Mouse (Mus musculus): ENCODE data around the gene Prkce. TPM values are rescaled to one million over a fixed set of nuclear protein-coding genes. Genes with fewer than 3 reads are reported as not detected.

Gene Prkce
- polyA plus RNA-seq, 1 experiment from 2014 or later = 8.1 TPM

DNA sequence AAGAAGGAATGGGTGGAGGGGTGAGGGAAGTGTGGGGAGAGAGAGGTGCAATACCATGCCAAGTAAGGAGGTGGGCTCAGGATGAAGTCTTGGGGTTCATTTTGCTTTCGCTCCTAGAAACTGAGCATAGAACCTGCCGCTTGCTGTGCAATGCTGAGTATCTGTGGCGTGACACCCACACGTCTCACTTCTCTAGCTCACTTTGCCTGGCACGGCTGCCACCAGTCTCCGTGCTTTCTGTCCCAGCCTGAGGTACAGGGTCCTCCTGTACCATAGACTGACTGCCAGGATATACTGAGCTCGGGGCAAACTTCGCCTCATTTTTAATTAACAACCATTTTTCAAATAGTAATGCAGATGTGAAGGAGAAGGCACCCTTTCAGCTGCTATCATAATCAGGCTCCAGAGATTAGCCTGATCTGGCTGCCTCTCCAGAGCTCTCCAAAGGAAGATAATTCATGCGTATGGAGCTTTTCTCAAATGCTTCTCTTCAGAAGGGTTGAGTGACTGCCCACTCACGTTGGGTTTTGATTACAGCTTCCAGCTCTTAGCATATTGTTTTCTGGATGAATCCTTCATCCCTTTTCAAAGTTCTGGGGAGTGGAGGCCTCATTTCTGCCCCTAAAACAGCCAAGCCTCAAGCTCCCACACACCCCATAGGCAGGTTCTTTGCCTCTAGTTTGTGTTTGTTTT is 253.2 kb downstream of the Prkce start:
- Histone ChIP-seq H3K27me3 (no peaks in the 10 kb centered on the region), H3K9ac (no peak overlapping the region), H3K36me3 (no peaks in the 10 kb centered on the region), H3K9me3 (replicated peaks) (no peaks in the 10 kb centered on the region), H3K4me2 (replicated peaks) (no peak overlapping the region), H3K27ac (replicated peaks) (no peak overlapping the region), H3K4me3 (replicated peaks) (no peak overlapping the region), H3K4me1 (no peaks in the 10 kb centered on the region)
- WGBS = 81% methylated on average over 10 of the region's 10 CpGs
- no peak for ATAC-seq (ENCODE audit: insufficient number of reproducible peaks, low FRiP score, low TSS enrichment, low read depth)

DNA sequence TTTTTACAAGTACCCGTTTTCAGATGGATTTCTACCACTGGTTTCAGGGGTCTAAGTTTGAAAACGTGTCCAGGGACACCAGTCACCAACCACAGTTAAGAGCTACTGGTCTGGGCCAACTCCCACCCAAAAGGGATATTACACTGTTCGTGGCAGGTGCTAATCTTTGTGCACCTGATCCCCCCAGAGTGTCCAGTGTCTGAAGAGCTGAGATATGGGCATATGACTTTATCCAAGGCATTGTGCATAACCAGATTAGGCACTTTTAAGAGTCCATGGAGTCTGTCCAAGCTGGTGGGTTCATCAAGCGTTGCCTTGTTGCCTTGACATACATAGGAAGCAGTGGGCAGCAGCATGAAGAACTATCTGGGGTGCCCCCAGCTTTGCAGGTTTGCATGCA is 254.4 kb downstream of the Prkce start:
- Histone ChIP-seq H3K36me3 (no peaks in the 10 kb centered on the region), H3K9ac (no peak overlapping the region), H3K4me2 (replicated peaks) (no peak overlapping the region), H3K27me3 (no peaks in the 10 kb centered on the region), H3K27ac (replicated peaks) (no peak overlapping the region), H3K4me3 (replicated peaks) (no peak overlapping the region), H3K9me3 (replicated peaks) (no peaks in the 10 kb centered on the region), H3K4me1 (no peaks in the 10 kb centered on the region)
- 77% methylated on average over 4 of the region's 4 CpGs for WGBS
- no peak for ATAC-seq (ENCODE audit: insufficient number of reproducible peaks, low FRiP score, low TSS enrichment, low read depth)

GRCm38 (mm10) chr17:86429877-86430276 is 262.3 kb downstream of the Prkce start:
- 95% methylated on average over 6 of the region's 6 CpGs for WGBS
- no peak for ATAC-seq (ENCODE audit: insufficient number of reproducible peaks, low FRiP score, low TSS enrichment, low read depth)
- Histone ChIP-seq H3K27me3 (no peaks in the 10 kb centered on the region), H3K9me3 (replicated peaks) (no peaks in the 10 kb centered on the region), H3K36me3 (no peaks in the 10 kb centered on the region), H3K4me2 (replicated peaks) (no peak overlapping the region), H3K4me1 (0 out of 2 replicates have a peak, but pooled peaks cover 6% of the 10 kb centered on the region), H3K9ac (no peak overlapping the region), H3K27ac (replicated peaks) (no peak overlapping the region), H3K4me3 (replicated peaks) (no peak overlapping the region)

DNA sequence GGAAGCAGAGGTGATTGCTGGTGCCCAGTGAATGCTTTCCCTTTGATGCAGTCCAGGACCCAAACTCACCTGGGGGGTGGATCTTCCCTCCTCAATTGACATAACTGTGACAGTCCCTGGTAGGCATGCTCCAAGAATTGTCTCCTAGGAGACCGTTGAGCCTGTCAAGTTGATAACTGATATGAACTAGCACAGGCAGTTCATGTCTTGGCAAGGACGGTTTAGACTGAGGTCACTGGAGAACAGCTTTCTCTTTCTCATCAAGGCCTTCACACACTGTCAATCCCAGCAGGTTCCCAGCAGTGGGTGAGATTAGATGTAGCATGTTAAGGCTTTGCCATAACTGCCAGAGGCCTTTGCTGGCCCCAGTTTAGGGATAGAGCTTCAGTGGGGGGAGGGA is 265.5 kb downstream of the Prkce start:
- H3K4me2 ChIP-seq (replicated peaks) = no peak overlapping the region
- H3K9ac ChIP-seq = no peak overlapping the region
- WGBS = 76% methylated on average over 2 of the region's 2 CpGs
- H3K4me3 ChIP-seq (replicated peaks) = no peak overlapping the region
- H3K27ac ChIP-seq (replicated peaks) = no peak overlapping the region
- H3K4me1 ChIP-seq = peaks cover 10% of the 10 kb centered on the region; the same call in 1 of the 2 replicates
- no peaks in the 10 kb centered on the region for H3K36me3 ChIP-seq
- no peaks in the 10 kb centered on the region for H3K27me3 ChIP-seq
- no peak for ATAC-seq (ENCODE audit: insufficient number of reproducible peaks, low FRiP score, low TSS enrichment, low read depth)
- H3K9me3 ChIP-seq (replicated peaks) = no peaks in the 10 kb centered on the region

DNA sequence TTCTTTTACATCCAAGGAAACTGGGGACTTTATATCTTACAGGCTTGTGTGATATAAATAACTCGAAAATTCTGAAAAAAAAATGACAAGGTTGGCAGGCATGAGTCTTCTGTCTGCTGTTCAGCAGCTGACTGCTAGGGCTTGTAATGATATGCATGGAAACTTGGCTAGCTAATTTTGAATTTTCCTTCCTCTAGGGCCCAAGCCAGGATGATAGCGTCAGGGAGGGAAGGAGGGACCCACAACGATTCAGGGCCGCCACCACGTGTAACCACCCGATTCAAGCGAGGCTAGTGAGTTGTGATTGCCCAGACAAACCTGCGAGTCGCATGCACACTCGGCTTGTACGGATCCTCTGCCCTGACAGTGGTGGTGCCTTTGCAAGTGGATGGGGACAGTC is 266.2 kb downstream of the Prkce start:
- WGBS = 81% methylated on average over 11 of the region's 11 CpGs
- no peaks in the 10 kb centered on the region for H3K36me3 ChIP-seq
- no peak overlapping the region for H3K4me2 ChIP-seq (replicated peaks)
- peaks cover 10% of the 10 kb centered on the region; the same call in 1 of the 2 replicates for H3K4me1 ChIP-seq
- H3K27me3 ChIP-seq = no peaks in the 10 kb centered on the region
- no peak overlapping the region for H3K9ac ChIP-seq
- H3K27ac ChIP-seq (replicated peaks) = no peak overlapping the region
- no peak for ATAC-seq (ENCODE audit: insufficient number of reproducible peaks, low FRiP score, low TSS enrichment, low read depth)
- no peak overlapping the region for H3K4me3 ChIP-seq (replicated peaks)
- no peaks in the 10 kb centered on the region for H3K9me3 ChIP-seq (replicated peaks)

DNA sequence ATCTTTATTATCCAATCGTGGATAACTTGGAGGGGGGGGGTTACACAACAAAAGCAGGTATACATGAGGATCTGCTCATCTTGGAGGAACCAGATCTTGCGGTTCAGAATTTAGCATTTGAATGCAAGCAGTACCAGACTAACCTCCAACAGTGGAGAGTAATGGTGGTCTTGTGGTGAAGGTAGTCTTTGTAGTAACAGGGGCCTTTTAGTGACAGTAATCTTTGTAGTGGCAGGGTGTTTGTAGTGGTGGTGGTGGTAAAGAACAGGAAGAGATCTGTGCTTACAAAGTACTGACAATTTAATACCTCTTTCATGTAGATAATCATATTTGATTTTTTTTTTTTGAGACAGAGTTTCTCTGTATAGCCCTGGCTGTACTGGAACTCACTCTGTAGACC is 267.2 kb downstream of the Prkce start:
- 59% methylated on average over 2 of the region's 2 CpGs for WGBS
- no peak overlapping the region for H3K27ac ChIP-seq (replicated peaks)
- no peak overlapping the region for H3K4me2 ChIP-seq (replicated peaks)
- no peaks in the 10 kb centered on the region for H3K9me3 ChIP-seq (replicated peaks)
- no peaks in the 10 kb centered on the region for H3K36me3 ChIP-seq
- no peak for ATAC-seq (ENCODE audit: insufficient number of reproducible peaks, low FRiP score, low TSS enrichment, low read depth)
- H3K4me3 ChIP-seq (replicated peaks) = no peak overlapping the region
- H3K9ac ChIP-seq = no peak overlapping the region
- no peaks in the 10 kb centered on the region for H3K27me3 ChIP-seq
- H3K4me1 ChIP-seq = peaks cover 10% of the 10 kb centered on the region; the same call in 1 of the 2 replicates

- H3K27ac ChIP-seq (replicated peaks) = no peak overlapping the region
- WGBS = 90% methylated on average over 1 of the region's 1 CpGs
- no peak overlapping the region for H3K4me3 ChIP-seq (replicated peaks)
- no peak overlapping the region for H3K4me2 ChIP-seq (replicated peaks)
- H3K9me3 ChIP-seq (replicated peaks) = no peaks in the 10 kb centered on the region
- H3K36me3 ChIP-seq = no peaks in the 10 kb centered on the region
- no peak overlapping the region for H3K9ac ChIP-seq
- H3K4me1 ChIP-seq = peaks cover 10% of the 10 kb centered on the region; the same call in 1 of the 2 replicates
- H3K27me3 ChIP-seq = no peaks in the 10 kb centered on the region
- ATAC-seq (ENCODE audit: insufficient number of reproducible peaks, low FRiP score, low TSS enrichment, low read depth) = no peak
These were observed 268.0 kb downstream of the Prkce start for GRCm38 (mm10) chr17:86435570-86435969.

- no peaks in the 10 kb centered on the region for H3K9me3 ChIP-seq (replicated peaks)
- H3K4me1 ChIP-seq = peaks cover 10% of the 10 kb centered on the region; the same call in 1 of the 2 replicates
- H3K27me3 ChIP-seq = no peaks in the 10 kb centered on the region
- no peak overlapping the region for H3K4me2 ChIP-seq (replicated peaks)
- ATAC-seq (ENCODE audit: insufficient number of reproducible peaks, low FRiP score, low TSS enrichment, low read depth) = no peak; the same call in 1 of the 2 replicates
- WGBS = 96% methylated on average over 2 of the region's 2 CpGs
- no peak overlapping the region for H3K27ac ChIP-seq (replicated peaks)
- H3K36me3 ChIP-seq = no peaks in the 10 kb centered on the region
- H3K4me3 ChIP-seq (replicated peaks) = no peak overlapping the region
- no peak overlapping the region for H3K9ac ChIP-seq
These were observed 268.4 kb downstream of the Prkce start for GRCm38 (mm10) chr17:86435984-86436383.

DNA sequence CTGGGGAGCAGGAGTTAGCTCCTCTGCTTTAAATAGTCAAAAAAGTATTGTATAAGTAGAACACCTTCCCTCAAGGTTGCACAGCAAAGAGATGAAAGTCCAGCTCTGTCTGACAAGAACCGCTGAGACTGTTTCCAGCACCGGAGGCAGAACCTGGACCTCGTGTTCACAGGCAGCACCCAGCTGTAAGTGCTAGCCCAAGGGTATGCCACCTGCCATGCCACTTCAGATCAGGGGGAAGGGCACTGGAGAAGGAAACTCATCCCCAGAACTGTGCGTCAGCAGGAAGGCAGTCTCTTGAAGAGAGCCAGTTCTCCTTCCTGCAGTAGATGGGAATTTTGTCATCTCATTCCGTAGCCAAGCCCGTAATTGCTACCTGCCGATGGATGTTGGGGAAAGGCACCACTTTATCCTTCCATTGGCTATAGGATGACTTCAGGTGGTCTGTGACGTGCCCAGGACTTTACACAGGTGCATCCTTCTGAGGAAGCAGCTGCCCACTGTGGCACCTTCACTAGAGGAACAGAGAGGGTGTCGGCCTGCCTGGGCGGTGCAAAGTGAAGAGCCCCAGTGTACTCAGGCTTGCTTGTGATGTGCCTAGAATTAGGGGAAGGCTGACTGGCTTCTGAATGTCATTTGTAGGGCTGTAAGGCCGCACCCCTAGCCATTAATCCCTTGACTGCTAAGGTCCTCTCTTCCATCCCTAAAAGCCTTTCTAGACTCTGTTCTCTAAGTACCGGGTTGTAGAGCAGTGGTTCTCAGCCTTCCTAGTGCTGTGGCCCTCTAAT is 269.2 kb downstream of the Prkce start:
- 84% methylated on average over 12 of the region's 12 CpGs for WGBS
- H3K9ac ChIP-seq = no peak overlapping the region
- H3K4me2 ChIP-seq (replicated peaks) = no peak overlapping the region
- no peak overlapping the region for H3K27ac ChIP-seq (replicated peaks)
- ATAC-seq (ENCODE audit: insufficient number of reproducible peaks, low FRiP score, low TSS enrichment, low read depth) = no peak
- no peak overlapping the region for H3K4me3 ChIP-seq (replicated peaks)
- peaks cover 10% of the 10 kb centered on the region; the same call in 1 of the 2 replicates for H3K4me1 ChIP-seq
- no peaks in the 10 kb centered on the region for H3K36me3 ChIP-seq
- H3K9me3 ChIP-seq (replicated peaks) = no peaks in the 10 kb centered on the region
- H3K27me3 ChIP-seq = no peaks in the 10 kb centered on the region

- Histone ChIP-seq H3K27me3 (no peaks in the 10 kb centered on the region), H3K9ac (no peak overlapping the region), H3K9me3 (replicated peaks) (no peaks in the 10 kb centered on the region), H3K36me3 (no peaks in the 10 kb centered on the region), H3K4me1 (peaks cover 10% of the 10 kb centered on the region; the same call in 1 of the 2 replicates), H3K27ac (replicated peaks) (peak overlapping the region; percentile 51; the same call in 1 of the 2 replicates), H3K4me3 (replicated peaks) (no peak overlapping the region), H3K4me2 (replicated peaks) (0 out of 2 replicates have a peak overlapping the region, but pooled peaks have one; percentile 2)
- no peak for ATAC-seq (ENCODE audit: insufficient number of reproducible peaks, low FRiP score, low TSS enrichment, low read depth)
- WGBS = 71% methylated on average over 20 of the region's 20 CpGs
These were observed 270.1 kb downstream of the Prkce start for GRCm38 (mm10) chr17:86437516-86438277.

GRCm38 (mm10) chr17:86438278-86438661 is 270.7 kb downstream of the Prkce start:
- Histone ChIP-seq H3K9me3 (replicated peaks) (no peaks in the 10 kb centered on the region), H3K27me3 (no peaks in the 10 kb centered on the region), H3K36me3 (no peaks in the 10 kb centered on the region), H3K27ac (replicated peaks) (no peak overlapping the region), H3K4me2 (replicated peaks) (no peak overlapping the region), H3K9ac (no peak overlapping the region), H3K4me3 (replicated peaks) (no peak overlapping the region), H3K4me1 (peaks cover 10% of the 10 kb centered on the region; the same call in 1 of the 2 replicates)
- WGBS = 92% methylated on average over 3 of the region's 3 CpGs
- ATAC-seq (ENCODE audit: insufficient number of reproducible peaks, low FRiP score, low TSS enrichment, low read depth) = no peak
